8 mouse cellular contexts compared by ENCODE assay signal in genomic region chr4:149562905-149563347, GRCm38 (mm10). TPM values are rescaled to one million over a fixed set of nuclear protein-coding genes. Genes with fewer than 3 reads are reported as not detected.
A peak's percentile ranks its signal among the peaks of the same experiment; 100 is the strongest.
DNase-seq lines count a peak whose midpoint lies in the region; ATAC-seq and TF ChIP-seq lines count a peak whose summit lies in the region.

No protein-coding gene starts in this region.

- no peak for DNase-seq in limb, embryonic 10.5 days (ENCODE audit: low spot score)
- peak; percentile 67 for DNase-seq in cerebellum, postnatal 36 days
- peak; percentile 7 for DNase-seq in heart, postnatal 0 days (ENCODE audit: low spot score)
- no peak for DNase-seq in adrenal gland, postnatal 14 days
- no peak for DNase-seq in natural killer cell, adult 2 months (ENCODE audit: low spot score in 2 of 2)
- no peak for DNase-seq in gastrocnemius, adult 18-20 months (ENCODE audit: low spot score)

- H3K4me1 ChIP-seq in limb, embryonic 13.5 days: peaks cover 30% of the 10 kb centered on the region
- H3K4me1 ChIP-seq in limb, embryonic 10.5 days: peaks cover 24% of the 10 kb centered on the region
- H3K4me1 ChIP-seq in heart, postnatal 0 days (ENCODE audit: control insufficient read depth, insufficient read depth): peaks cover 23% of the 10 kb centered on the region
- peaks cover 20% of the 10 kb centered on the region for H3K4me1 ChIP-seq in midbrain, embryonic 16.5 days (ENCODE audit: control insufficient read depth, insufficient read depth, low read length)

- no peak for ATAC-seq in limb, embryonic 13.5 days (ENCODE audit: low FRiP score, low read depth)
- ATAC-seq in heart, postnatal 0 days (ENCODE audit: insufficient read depth, low read depth): no peak
- peak; percentile 22; the same call in 1 of the 2 replicates for ATAC-seq in midbrain, embryonic 16.5 days

- H3K27me3 ChIP-seq in limb, embryonic 13.5 days: no peaks in the 10 kb centered on the region
- no peaks in the 10 kb centered on the region for H3K27me3 ChIP-seq in limb, embryonic 10.5 days (ENCODE audit: low read depth, poor library complexity, severe bottlenecking)
- H3K27me3 ChIP-seq in heart, postnatal 0 days (ENCODE audit: control insufficient read depth, insufficient read depth, low read length): no peaks in the 10 kb centered on the region
- no peaks in the 10 kb centered on the region for H3K27me3 ChIP-seq in midbrain, embryonic 16.5 days (ENCODE audit: control insufficient read depth, insufficient read depth, low read depth, low read length)

- WGBS in limb, embryonic 13.5 days: 55% methylated on average over 7 of the region's 7 CpGs
- WGBS in limb, embryonic 10.5 days: 43% methylated on average over 7 of the region's 7 CpGs
- 39% methylated on average over 7 of the region's 7 CpGs for WGBS in heart, postnatal 0 days
- 16% methylated on average over 7 of the region's 7 CpGs for WGBS in midbrain, embryonic 16.5 days

- TF ChIP-seq EP300 in heart, postnatal 0 days (IDR thresholded peaks at IDR 0.05; ENCODE audit: low read depth): no peak

- no peak overlapping the region for H3K4me3 ChIP-seq in limb, embryonic 13.5 days
- no peak overlapping the region for H3K4me3 ChIP-seq in limb, embryonic 10.5 days
- no peak overlapping the region for H3K4me3 ChIP-seq in heart, postnatal 0 days (ENCODE audit: low read depth, low read length)
- no peak overlapping the region for H3K4me3 ChIP-seq in midbrain, embryonic 16.5 days (ENCODE audit: low read depth, low read length)

- H3K9ac ChIP-seq in limb, embryonic 13.5 days: peak overlapping the region; percentile 39; the same call in 1 of the 2 replicates
- 0 out of 2 replicates have a peak overlapping the region, but pooled peaks have one; percentile 9 for H3K9ac ChIP-seq in heart, postnatal 0 days (replicated peaks; ENCODE audit: low read depth, low read length)
- H3K9ac ChIP-seq in midbrain, embryonic 16.5 days (ENCODE audit: low read depth, low read length): peak overlapping the region; percentile 35; the same call in 1 of the 2 replicates

- H3K4me2 ChIP-seq in limb, embryonic 13.5 days (replicated peaks): no peak overlapping the region
- peak overlapping the region; percentile 24 for H3K4me2 ChIP-seq in heart, postnatal 0 days (ENCODE audit: low read depth, low read length)
- peak overlapping the region; percentile 17 for H3K4me2 ChIP-seq in midbrain, embryonic 16.5 days (ENCODE audit: low read length)

- peaks cover 5% of the 10 kb centered on the region; the same call in 1 of the 2 replicates for H3K9me3 ChIP-seq in limb, embryonic 13.5 days
- H3K9me3 ChIP-seq in limb, embryonic 10.5 days (replicated peaks): no peaks in the 10 kb centered on the region
- H3K9me3 ChIP-seq in heart, postnatal 0 days (replicated peaks; ENCODE audit: control insufficient read depth, low read length): no peaks in the 10 kb centered on the region
- H3K9me3 ChIP-seq in midbrain, embryonic 16.5 days (replicated peaks; ENCODE audit: control insufficient read depth, low read length, poor library complexity, severe bottlenecking): peaks cover 3% of the 10 kb centered on the region; the same call in 1 of the 2 replicates

- no peak overlapping the region for H3K27ac ChIP-seq in limb, embryonic 13.5 days
- no peak overlapping the region for H3K27ac ChIP-seq in limb, embryonic 10.5 days
- H3K27ac ChIP-seq in heart, postnatal 0 days (ENCODE audit: low read depth): peak overlapping the region; percentile 33; the same call in 1 of the 2 replicates
- H3K27ac ChIP-seq in midbrain, embryonic 16.5 days (ENCODE audit: low read length): peak overlapping the region; percentile 75

- no peak for TF ChIP-seq CTCF in heart, postnatal 0 days (IDR thresholded peaks at IDR 0.05; ENCODE audit: low read depth)

- H3K36me3 ChIP-seq in limb, embryonic 13.5 days: peaks cover 32% of the 10 kb centered on the region
- peaks cover 52% of the 10 kb centered on the region for H3K36me3 ChIP-seq in limb, embryonic 10.5 days
- H3K36me3 ChIP-seq in heart, postnatal 0 days (replicated peaks; ENCODE audit: control insufficient read depth, insufficient read depth, low read length): 0 out of 2 replicates have a peak, but pooled peaks cover 4% of the 10 kb centered on the region
- peaks cover 4% of the 10 kb centered on the region; the same call in 1 of the 2 replicates for H3K36me3 ChIP-seq in midbrain, embryonic 16.5 days (ENCODE audit: control insufficient read depth, insufficient read depth, low read length)

RNA-seq across cellular contexts. Expression of gene Clstn1, which starts 23.3 kb away (rescaled TPM):
- polyA plus RNA-seq in limb, embryonic 13.5 days (2015; fragmentation: Nextera tagmentation; extraction: Ambion mirVana): 45.2 and 48.1 TPM in 2 replicates
- 34.8 and 41.2 TPM in 2 replicates for polyA plus RNA-seq in limb, embryonic 10.5 days (2016; fragmentation: Nextera tagmentation; extraction: Ambion mirVana)
- total RNA-seq in heart, postnatal 0 days (2014; rRNA removed; ENCODE audit: low replicate concordance): 32.1 and 37.9 TPM in 2 replicates
- polyA plus RNA-seq in heart, postnatal 0 days (2015; fragmentation: Nextera tagmentation; extraction: Ambion mirVana): 12.6 and 14.3 TPM in 2 replicates
- 80.2 and 99.8 TPM in 2 replicates for polyA plus RNA-seq in midbrain, embryonic 16.5 days (2015; fragmentation: Nextera tagmentation; extraction: Ambion mirVana)
- total RNA-seq in adrenal gland, postnatal 14 days (2021): 69.1 and 76.7 TPM in 2 replicates
- total RNA-seq in gastrocnemius, adult 18-20 months (2021): 10 to 100 TPM; 27.5 to 35.0 TPM

RNA-seq across cellular contexts. Expression of gene Ctnnbip1, which starts 44.9 kb away (rescaled TPM):
- 80.3 and 83.9 TPM in 2 replicates for polyA plus RNA-seq in limb, embryonic 13.5 days (2015; fragmentation: Nextera tagmentation; extraction: Ambion mirVana)
- polyA plus RNA-seq in limb, embryonic 10.5 days (2016; fragmentation: Nextera tagmentation; extraction: Ambion mirVana): 67.1 and 78.4 TPM in 2 replicates
- 31.8 and 35.9 TPM in 2 replicates for total RNA-seq in heart, postnatal 0 days (2014; rRNA removed; ENCODE audit: low replicate concordance)
- polyA plus RNA-seq in heart, postnatal 0 days (2015; fragmentation: Nextera tagmentation; extraction: Ambion mirVana): 46.3 and 53.6 TPM in 2 replicates
- polyA plus RNA-seq in midbrain, embryonic 16.5 days (2015; fragmentation: Nextera tagmentation; extraction: Ambion mirVana): 111 TPM in 2 replicates
- total RNA-seq in adrenal gland, postnatal 14 days (2021): 31.8 and 34.5 TPM in 2 replicates
- total RNA-seq in gastrocnemius, adult 18-20 months (2021): 10 to 100 TPM; 17.7 to 19.0 TPM

Comparison
In these comparisons a context has a peak if more than half of its experiments do, and no peak if none do; other contexts are left out.
1. H3K27ac ChIP-seq: peak in heart, postnatal 0 days (single experiment) and midbrain, embryonic 16.5 days (single experiment); none in limb, embryonic 13.5 days (single experiment) and limb, embryonic 10.5 days (single experiment).
2. DNase-seq: peak in cerebellum, postnatal 36 days (2 of 2) and heart, postnatal 0 days (single experiment); none in limb, embryonic 10.5 days (single experiment), adrenal gland, postnatal 14 days (single experiment), natural killer cell, adult 2 months (0 of 2) and gastrocnemius, adult 18-20 months (single experiment).
3. Peak in every context shown above with its lines, with median percentiles within 50 percentile points of each other: H3K9ac ChIP-seq.